10 mouse cellular contexts compared by ENCODE assay signal in genomic region chr4:135954241-135954640, GRCm38 (mm10). TPM values are rescaled to one million over a fixed set of nuclear protein-coding genes. Genes with fewer than 3 reads are reported as not detected.
DNase-seq lines count a peak whose midpoint lies in the region; ATAC-seq lines count a peak whose summit lies in the region.
"Had no signal": no experiment of that assay in that cellular context is flagged by ENCODE, and none has a peak within 500 bp of the region (broad histone marks: within the 10 kb centered on the region; RNA-seq: fewer than 3 reads in every experiment).

No protein-coding gene starts in this region.

- DNase-seq in right cerebral cortex, adult 18-20 months, result peak; percentile 53
- DNase-seq in right cerebral cortex, postnatal 36 days (ENCODE audit: low spot score in 2 of 2), result no peak
- DNase-seq in adrenal gland, postnatal 25 days, result peak; percentile 70
- DNase-seq in embryonic facial prominence, embryonic 14.5 days (ENCODE audit: low spot score), result peak; percentile 69
- DNase-seq in naive thymus-derived CD4-positive, alpha-beta T cell, adult 2 months (ENCODE audit: low read depth), result peak; percentile 90
- peak; percentile 79 for DNase-seq in thymus, postnatal 14 days

- H3K4me3 ChIP-seq in embryonic facial prominence, embryonic 14.5 days (ENCODE audit: low read depth, low read length), result no peak overlapping the region
- no peak overlapping the region for H3K4me3 ChIP-seq in liver, embryonic 12.5 days
- H3K4me3 ChIP-seq: erythroblast, embryonic 14.5 days had no signal

- 13% methylated on average over 2 of the region's 2 CpGs for WGBS in embryonic facial prominence, embryonic 14.5 days
- WGBS in liver, embryonic 12.5 days (ENCODE audit: insufficient replicate concordance), result 19% methylated on average over 2 of the region's 2 CpGs

- no peaks in the 10 kb centered on the region for H3K4me1 ChIP-seq in embryonic facial prominence, embryonic 14.5 days (ENCODE audit: control insufficient read depth, insufficient read depth, low read length)
- peaks cover 14% of the 10 kb centered on the region for H3K4me1 ChIP-seq in liver, embryonic 12.5 days

- H3K4me2 ChIP-seq in embryonic facial prominence, embryonic 14.5 days (ENCODE audit: low read depth, low read length), result no peak overlapping the region
- H3K4me2 ChIP-seq in liver, embryonic 12.5 days, result no peak overlapping the region

- H3K9ac ChIP-seq in embryonic facial prominence, embryonic 14.5 days (ENCODE audit: low read depth, low read length), result no peak overlapping the region
- H3K9ac ChIP-seq in liver, embryonic 12.5 days, result no peak overlapping the region

- 0 out of 2 replicates have a peak, but pooled peaks have one; percentile 51 for ATAC-seq in embryonic facial prominence, embryonic 14.5 days (ENCODE audit: low read depth)
- ATAC-seq in hematopoietic stem cell, adult 5-6 weeks (replicated peaks in 1 of 2; ENCODE audit: insufficient read depth in 1 of 2, low FRiP score in 2 of 2, low TSS enrichment in 1 of 2, low read depth in 1 of 2, poor library complexity in 2 of 2, severe bottlenecking in 2 of 2), result peak; percentile 53 to 68; a peak in 2 of 4 replicates
- ATAC-seq in liver, embryonic 12.5 days, result peak; percentile 55; the same call in 1 of the 2 replicates

- H3K36me3 ChIP-seq in embryonic facial prominence, embryonic 14.5 days (ENCODE audit: control insufficient read depth, insufficient read depth, low read length), result peaks cover 53% of the 10 kb centered on the region
- H3K36me3 ChIP-seq in liver, embryonic 12.5 days, result peaks cover 76% of the 10 kb centered on the region

- H3K27me3 ChIP-seq in embryonic facial prominence, embryonic 14.5 days (replicated peaks; ENCODE audit: control insufficient read depth, insufficient read depth, low read length), result no peaks in the 10 kb centered on the region
- no peaks in the 10 kb centered on the region for H3K27me3 ChIP-seq in liver, embryonic 12.5 days (replicated peaks)
- H3K27me3 ChIP-seq: megakaryocyte, embryonic 14.5 days had no signal

- no peak overlapping the region for H3K27ac ChIP-seq in embryonic facial prominence, embryonic 14.5 days (replicated peaks; ENCODE audit: low read depth, low read length)
- 0 out of 2 replicates have a peak overlapping the region, but pooled peaks have one; percentile 7 for H3K27ac ChIP-seq in liver, embryonic 12.5 days

- no peaks in the 10 kb centered on the region for H3K9me3 ChIP-seq in embryonic facial prominence, embryonic 14.5 days (ENCODE audit: control insufficient read depth, low read length)
- H3K9me3 ChIP-seq in liver, embryonic 12.5 days (replicated peaks), result peaks cover 14% of the 10 kb centered on the region

RNA-seq across cellular contexts. Expression of gene Hmgcl, which starts 8.0 kb away (rescaled TPM):
- total RNA-seq in adrenal gland, postnatal 25 days (2021), result 52.6 and 57.3 TPM in 2 replicates
- 81.7 and 89.4 TPM in 2 replicates for polyA plus RNA-seq in embryonic facial prominence, embryonic 14.5 days (2014; fragmentation: Nextera tagmentation; extraction: Ambion mirVana)
- total RNA-seq in hematopoietic stem cell, adult 5-6 weeks (2017), result 32.2 and 35.7 TPM in 2 replicates
- polyA plus RNA-seq in liver, embryonic 12.5 days (2016; fragmentation: Nextera tagmentation; extraction: Ambion mirVana), result 67.4 and 71.1 TPM in 2 replicates

RNA-seq across cellular contexts. Expression of gene Gale, which starts 9.3 kb away (rescaled TPM):
- total RNA-seq in adrenal gland, postnatal 25 days (2021), result 13.0 and 15.7 TPM in 2 replicates
- 50.5 and 56.1 TPM in 2 replicates for polyA plus RNA-seq in embryonic facial prominence, embryonic 14.5 days (2014; fragmentation: Nextera tagmentation; extraction: Ambion mirVana)
- 2.3 and 4.4 TPM in 2 replicates for total RNA-seq in hematopoietic stem cell, adult 5-6 weeks (2017)
- 36.0 and 41.2 TPM in 2 replicates for polyA plus RNA-seq in liver, embryonic 12.5 days (2016; fragmentation: Nextera tagmentation; extraction: Ambion mirVana)

RNA-seq across cellular contexts. Expression of gene Lypla2, which starts 18.2 kb away (rescaled TPM):
- total RNA-seq in adrenal gland, postnatal 25 days (2021), result 66.4 and 74.3 TPM in 2 replicates
- polyA plus RNA-seq in embryonic facial prominence, embryonic 14.5 days (2014; fragmentation: Nextera tagmentation; extraction: Ambion mirVana), result 87.6 and 97.8 TPM in 2 replicates
- total RNA-seq in hematopoietic stem cell, adult 5-6 weeks (2017), result 10.8 and 19.3 TPM in 2 replicates
- 59.5 and 61.7 TPM in 2 replicates for polyA plus RNA-seq in liver, embryonic 12.5 days (2016; fragmentation: Nextera tagmentation; extraction: Ambion mirVana)

RNA-seq across cellular contexts. Expression of gene Pithd1, which starts 32.8 kb away (rescaled TPM):
- total RNA-seq in adrenal gland, postnatal 25 days (2021), result 30.8 and 33.2 TPM in 2 replicates
- 48.3 and 51.4 TPM in 2 replicates for polyA plus RNA-seq in embryonic facial prominence, embryonic 14.5 days (2014; fragmentation: Nextera tagmentation; extraction: Ambion mirVana)
- total RNA-seq in hematopoietic stem cell, adult 5-6 weeks (2017), result 24.1 and 63.2 TPM in 2 replicates
- polyA plus RNA-seq in liver, embryonic 12.5 days (2016; fragmentation: Nextera tagmentation; extraction: Ambion mirVana), result 115 and 121 TPM in 2 replicates

RNA-seq across cellular contexts. Expression of gene Fuca1, which starts 33.7 kb away (rescaled TPM):
- 87.8 and 93.9 TPM in 2 replicates for total RNA-seq in adrenal gland, postnatal 25 days (2021)
- 70.2 and 79.5 TPM in 2 replicates for polyA plus RNA-seq in embryonic facial prominence, embryonic 14.5 days (2014; fragmentation: Nextera tagmentation; extraction: Ambion mirVana)
- total RNA-seq in hematopoietic stem cell, adult 5-6 weeks (2017), result 99.5 and 155 TPM in 2 replicates
- polyA plus RNA-seq in liver, embryonic 12.5 days (2016; fragmentation: Nextera tagmentation; extraction: Ambion mirVana), result 22.2 and 23.8 TPM in 2 replicates

Comparison
In these comparisons a context has a peak if more than half of its experiments do, and no peak if none do; other contexts are left out.
1. DNase-seq: peak in right cerebral cortex, adult 18-20 months (single experiment), adrenal gland, postnatal 25 days (single experiment), embryonic facial prominence, embryonic 14.5 days (single experiment), naive thymus-derived CD4-positive, alpha-beta T cell, adult 2 months (single experiment) and thymus, postnatal 14 days (single experiment); none in right cerebral cortex, postnatal 36 days (0 of 2).
2. Peak in every context shown above with its lines, with median percentiles within 50 percentile points of each other: ATAC-seq.